Comparison of ENCODE assay signal across 8 mouse cellular contexts in the genomic region with DNA sequence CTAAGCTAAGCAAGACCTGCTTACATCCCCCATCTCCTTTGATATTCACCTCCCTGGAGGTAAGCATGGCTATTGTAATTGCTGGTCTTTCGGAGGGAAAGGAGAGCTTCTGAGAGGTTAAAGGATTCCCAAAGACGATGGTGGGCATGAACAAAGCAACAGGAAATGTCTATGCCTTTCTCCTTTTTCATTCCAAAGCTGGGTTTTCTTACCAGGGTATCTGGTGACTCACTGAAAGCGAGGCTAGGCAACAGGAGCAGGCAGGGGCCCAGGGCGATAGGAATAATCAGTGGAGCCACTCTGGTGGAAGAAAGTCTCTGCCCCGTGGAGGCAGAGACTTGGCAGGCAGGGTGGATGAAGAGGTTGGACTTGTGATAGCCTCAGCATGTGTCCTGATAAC. TPM values are rescaled to one million over a fixed set of nuclear protein-coding genes. Genes with fewer than 3 reads are reported as not detected.
DNase-seq lines count a peak whose midpoint lies in the region; ATAC-seq and TF ChIP-seq lines count a peak whose summit lies in the region.

A gene (minus strand): TSS at position 272 of the 400 bp plus-strand sequence.

- peak within 1 kb of the TSS; percentile 87 for H3K27ac ChIP-seq in kidney, postnatal 0 days
- no peak within 1 kb of the TSS for H3K27ac ChIP-seq in hindbrain, embryonic 13.5 days
- H3K27ac ChIP-seq in midbrain, embryonic 14.5 days (replicated peaks; ENCODE audit: low read depth, low read length), result 0 out of 2 replicates have a peak within 1 kb of the TSS, but pooled peaks have one; percentile 5

- H3K4me1 ChIP-seq in kidney, postnatal 0 days (replicated peaks; ENCODE audit: insufficient read depth, low read length), result no peaks in the 10 kb centered on the region
- H3K4me1 ChIP-seq in hindbrain, embryonic 13.5 days (replicated peaks), result peaks cover 16% of the 10 kb centered on the region
- 0 out of 2 replicates have a peak, but pooled peaks cover 4% of the 10 kb centered on the region for H3K4me1 ChIP-seq in midbrain, embryonic 14.5 days (ENCODE audit: control insufficient read depth, insufficient read depth, low read length)

- H3K4me3 ChIP-seq in kidney, postnatal 0 days (replicated peaks; ENCODE audit: low read depth, low read length), result peak within 1 kb of the TSS; percentile 44
- H3K4me3 ChIP-seq in hindbrain, embryonic 13.5 days, result peak within 1 kb of the TSS; percentile 53
- peak within 1 kb of the TSS; percentile 52 for H3K4me3 ChIP-seq in midbrain, embryonic 14.5 days (replicated peaks; ENCODE audit: low read depth, low read length)

- no peaks in the 10 kb centered on the region for H3K27me3 ChIP-seq in kidney, postnatal 0 days (ENCODE audit: insufficient read depth, low read length)
- H3K27me3 ChIP-seq in hindbrain, embryonic 13.5 days, result peaks cover 30% of the 10 kb centered on the region
- peaks cover 4% of the 10 kb centered on the region; the same call in 1 of the 2 replicates for H3K27me3 ChIP-seq in midbrain, embryonic 14.5 days (ENCODE audit: control insufficient read depth, insufficient read depth, low read length)

- ATAC-seq in kidney, postnatal 0 days (replicated peaks; ENCODE audit: low FRiP score, low read depth), result no peak
- no peak for ATAC-seq in hindbrain, embryonic 13.5 days (ENCODE audit: low FRiP score)
- no peak for ATAC-seq in midbrain, embryonic 14.5 days (ENCODE audit: low FRiP score, low TSS enrichment)

- TF ChIP-seq CTCF in kidney, postnatal 0 days (IDR thresholded peaks at IDR 0.05; ENCODE audit: low read depth), result no peak

- WGBS in kidney, postnatal 0 days, result 33% methylated on average over 5 of the region's 5 CpGs
- 12% methylated on average over 5 of the region's 5 CpGs for WGBS in hindbrain, embryonic 13.5 days
- 12% methylated on average over 5 of the region's 5 CpGs for WGBS in midbrain, embryonic 14.5 days

- no peaks in the 10 kb centered on the region for H3K9me3 ChIP-seq in kidney, postnatal 0 days (replicated peaks; ENCODE audit: low read length)
- no peaks in the 10 kb centered on the region for H3K9me3 ChIP-seq in hindbrain, embryonic 13.5 days
- no peaks in the 10 kb centered on the region for H3K9me3 ChIP-seq in midbrain, embryonic 14.5 days (ENCODE audit: control insufficient read depth, low read length)

- peak within 1 kb of the TSS; percentile 66 for H3K4me2 ChIP-seq in kidney, postnatal 0 days (ENCODE audit: low read length)
- H3K4me2 ChIP-seq in hindbrain, embryonic 13.5 days, result peak within 1 kb of the TSS; percentile 93
- H3K4me2 ChIP-seq in midbrain, embryonic 14.5 days (ENCODE audit: low read length), result peak within 1 kb of the TSS; percentile 93

- DNase-seq in kidney, postnatal 0 days (ENCODE audit: low spot score), result no peak
- DNase-seq in kidney, postnatal 36 days, result no peak
- DNase-seq in adrenal gland, postnatal 36 days, result no peak
- no peak for DNase-seq in midbrain, embryonic 14.5 days
- DNase-seq in right cerebral cortex, postnatal 4 days, result no peak
- no peak for DNase-seq in thymus, adult 18-20 months
- no peak for DNase-seq in gastrocnemius, postnatal 25 days

- H3K36me3 ChIP-seq in kidney, postnatal 0 days (ENCODE audit: insufficient read depth, low read length), result no peaks in the 10 kb centered on the region
- H3K36me3 ChIP-seq in hindbrain, embryonic 13.5 days, result no peaks in the 10 kb centered on the region
- no peaks in the 10 kb centered on the region for H3K36me3 ChIP-seq in midbrain, embryonic 14.5 days (ENCODE audit: control insufficient read depth, insufficient read depth, low read length)

- peak within 1 kb of the TSS; percentile 60 for H3K9ac ChIP-seq in kidney, postnatal 0 days (ENCODE audit: low read depth, low read length)
- H3K9ac ChIP-seq in hindbrain, embryonic 13.5 days, result peak within 1 kb of the TSS; percentile 70
- peak within 1 kb of the TSS; percentile 57 for H3K9ac ChIP-seq in midbrain, embryonic 14.5 days (replicated peaks; ENCODE audit: low read length)

RNA-seq across cellular contexts. Expression of the gene that starts here (rescaled TPM):
- polyA plus RNA-seq in kidney, postnatal 0 days (2015; fragmentation: Nextera tagmentation; extraction: Ambion mirVana), result 23.9 and 24.5 TPM in 2 replicates
- 100 to 1,000 TPM; 144 to 165 TPM for total RNA-seq in adrenal gland, postnatal 36 days (2021)
- polyA plus RNA-seq in hindbrain, embryonic 13.5 days (2015; fragmentation: Nextera tagmentation; extraction: Ambion mirVana), result 3.2 and 3.6 TPM in 2 replicates
- 5.8 and 5.9 TPM in 2 replicates for polyA plus RNA-seq in midbrain, embryonic 14.5 days (2014; fragmentation: Nextera tagmentation; extraction: Ambion mirVana)
- total RNA-seq in gastrocnemius, postnatal 25 days (2021), result 1 to 10 TPM in 1 of 2 experiments, under 1 TPM in 1; 0.97 to 1.1 TPM

Comparison
In these comparisons a context has a peak if more than half of its experiments do, and no peak if none do; other contexts are left out.
1. RNA of the gene that starts here (total RNA-seq): 144 to 165 TPM in adrenal gland, postnatal 36 days; 0.97 to 1.1 TPM in gastrocnemius, postnatal 25 days; every median in the first group is over 10 times any median in the second.
2. Peak in every context shown above with its lines, with median percentiles within 50 percentile points of each other: H3K4me2 ChIP-seq, H3K4me3 ChIP-seq and H3K9ac ChIP-seq.